Mouse (Mus musculus) heart, embryonic 13.5 days (tissue): ENCODE data around the gene Gm10300. TPM values are rescaled to one million over a fixed set of nuclear protein-coding genes. Genes with fewer than 3 reads are reported as not detected.

Source experiments
- ATAC-seq: fragments of 200-750 bp; cut with Nextera tagmentation; 2 replicates; pipeline ENCODE4 v1.8.0; 2017; ENCODE audit warnings: moderate TSS enrichment; ENCODE audit not compliant: insufficient number of reproducible peaks, low FRiP score, low TSS enrichment; ENCODE audit errors: extremely low read depth
- H3K27ac ChIP-seq: fragments of 300-500 bp; sonication (generic); replicated peaks from 2 replicates; pipeline ENCODE4 v1.5.1; 2015; ENCODE audit warnings: moderate library complexity, mild to moderate bottlenecking, inconsistent platforms
- H3K27me3 ChIP-seq: fragments of 300-500 bp; sonication (generic); replicated peaks from 2 replicates; pipeline ENCODE4 v1.6.1; 2015; ENCODE audit warnings: mild to moderate bottlenecking, inconsistent platforms
- H3K36me3 ChIP-seq: fragments of 300-500 bp; sonication (generic); 2 replicates; pipeline ENCODE4 v1.6.1; 2015; ENCODE audit warnings: mild to moderate bottlenecking, inconsistent platforms
- H3K4me1 ChIP-seq: fragments of 300-500 bp; sonication (generic); 2 replicates; pipeline ENCODE4 v1.6.1; 2015; ENCODE audit warnings: inconsistent platforms
- H3K4me2 ChIP-seq: fragments of 300-500 bp; sonication (generic); 2 replicates; pipeline ENCODE4 v1.6.1; 2015; ENCODE audit warnings: inconsistent platforms, mild to moderate bottlenecking, moderate library complexity
- H3K4me3 ChIP-seq: fragments of 300-500 bp; sonication (generic); 2 replicates; pipeline ENCODE4 v1.5.1; 2015; ENCODE audit warnings: moderate library complexity, mild to moderate bottlenecking, inconsistent platforms
- H3K9ac ChIP-seq: fragments of 300-500 bp; sonication (generic); 2 replicates; pipeline ENCODE4 v1.6.1; 2015; ENCODE audit warnings: inconsistent platforms, mild to moderate bottlenecking, moderate library complexity
- H3K9me3 ChIP-seq: fragments of 300-500 bp; sonication (generic); 2 replicates; pipeline ENCODE4 v1.6.1; 2016; ENCODE audit warnings: inconsistent platforms
- WGBS: fragments of 180-500 bp; shearing (Covaris S2); methylation state at CpG from one replicate; pipeline ENCODE4 v1.1.7; 2015; ENCODE audit warnings: mixed read lengths; 5-methylcytosine and 5-hydroxymethylcytosine counted together
- polyA plus RNA-seq: library from polyadenylated mRNA; unstranded; fragments of >200 nt; fragmentation: Nextera tagmentation; extraction: Ambion mirVana; gene quantifications from 2 replicates; pipeline ENCODE4 v1.2.1, GENCODE M21; 2015

Gene Gm10300
- polyA plus RNA-seq, 1 experiment from 2014 or later: 0.13 TPM

DNA sequence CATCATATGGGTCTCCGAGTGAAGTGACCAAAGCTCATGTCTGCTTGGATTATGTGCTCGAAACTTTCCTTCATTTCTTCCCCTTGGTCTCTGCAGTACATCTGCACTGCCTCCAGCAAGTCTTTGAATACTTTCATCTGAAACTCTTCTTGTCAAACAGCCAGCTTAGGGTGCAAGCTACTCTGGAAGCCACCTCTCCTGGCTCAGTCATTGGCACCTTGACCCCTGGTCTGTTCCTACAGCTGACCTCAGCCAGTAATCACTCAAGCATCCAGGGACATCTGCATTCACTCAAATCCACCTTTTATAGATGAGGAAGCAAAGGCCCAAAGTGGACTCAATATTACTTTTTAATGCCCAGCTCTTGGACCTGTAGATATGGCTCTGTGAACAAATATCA, 2.8 kb upstream of the Gm10300 start:
- H3K9me3 ChIP-seq: no peaks in the 10 kb centered on the region
- no peak for ATAC-seq
- H3K9ac ChIP-seq: peak overlapping the region; percentile 90
- H3K27me3 ChIP-seq: no peaks in the 10 kb centered on the region
- 76% methylated on average over 2 of the region's 2 CpGs for WGBS
- peaks cover 9% of the 10 kb centered on the region for H3K36me3 ChIP-seq
- H3K27ac ChIP-seq: no peak overlapping the region
- peak overlapping the region; percentile 88 for H3K4me2 ChIP-seq
- peak overlapping the region; percentile 66 for H3K4me3 ChIP-seq
- H3K4me1 ChIP-seq: peaks cover 82% of the 10 kb centered on the region

DNA sequence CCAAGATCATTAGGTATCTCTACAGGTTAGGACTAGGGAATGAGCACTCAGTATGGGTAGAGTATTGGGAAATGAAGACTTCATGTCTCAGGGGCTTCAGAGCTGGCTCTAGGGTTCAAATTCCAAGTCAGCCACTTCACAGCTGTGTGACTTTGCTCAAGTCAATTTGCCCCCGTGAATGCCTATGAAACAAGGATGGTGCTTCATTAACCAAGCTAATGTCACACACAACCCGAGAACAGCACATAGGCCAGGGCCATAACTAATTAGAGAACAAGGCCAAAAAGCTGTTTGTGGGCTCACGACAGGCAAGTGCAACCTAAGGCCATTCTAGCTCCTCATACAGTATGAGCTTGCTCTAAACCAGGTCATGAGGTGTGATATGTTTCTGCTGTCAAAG, 2.3 kb upstream of the Gm10300 start:
- Histone ChIP-seq H3K27me3 (no peaks in the 10 kb centered on the region), H3K9me3 (no peaks in the 10 kb centered on the region), H3K9ac (peak overlapping the region; percentile 90), H3K36me3 (peaks cover 9% of the 10 kb centered on the region), H3K27ac (no peak overlapping the region), H3K4me1 (peaks cover 82% of the 10 kb centered on the region), H3K4me2 (peak overlapping the region; percentile 88), H3K4me3 (peak overlapping the region; percentile 66)
- ATAC-seq: no peak
- 75% methylated on average over 3 of the region's 3 CpGs for WGBS

DNA sequence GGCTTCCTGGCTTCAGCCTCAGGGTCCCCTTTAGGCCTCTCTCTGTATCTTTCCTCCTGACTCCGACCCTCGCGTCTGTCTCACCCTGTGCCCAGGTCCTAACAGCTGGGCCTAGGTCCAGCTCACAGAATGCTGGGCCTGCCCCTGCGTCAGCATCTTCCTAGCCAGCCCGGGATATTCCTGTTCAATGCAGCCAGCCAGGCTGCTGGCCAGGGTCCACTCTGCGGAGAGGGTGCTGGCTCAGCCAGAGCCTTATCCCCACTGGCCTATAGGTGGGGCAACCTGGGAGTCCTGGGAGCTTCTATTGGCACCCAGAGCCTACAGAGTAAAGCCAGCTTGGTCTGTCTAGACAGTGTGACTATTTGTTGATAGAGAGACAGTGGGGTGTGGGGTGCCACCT, 1.6 kb upstream of the Gm10300 start:
- ATAC-seq: no peak
- 65% methylated on average over 6 of the region's 6 CpGs for WGBS
- Histone ChIP-seq H3K9ac (peak overlapping the region; percentile 90), H3K27me3 (no peaks in the 10 kb centered on the region), H3K36me3 (peaks cover 9% of the 10 kb centered on the region), H3K4me1 (peaks cover 83% of the 10 kb centered on the region), H3K4me2 (peak overlapping the region; percentile 88), H3K9me3 (no peaks in the 10 kb centered on the region), H3K4me3 (peak overlapping the region; percentile 66), H3K27ac (peak overlapping the region; percentile 72)

DNA sequence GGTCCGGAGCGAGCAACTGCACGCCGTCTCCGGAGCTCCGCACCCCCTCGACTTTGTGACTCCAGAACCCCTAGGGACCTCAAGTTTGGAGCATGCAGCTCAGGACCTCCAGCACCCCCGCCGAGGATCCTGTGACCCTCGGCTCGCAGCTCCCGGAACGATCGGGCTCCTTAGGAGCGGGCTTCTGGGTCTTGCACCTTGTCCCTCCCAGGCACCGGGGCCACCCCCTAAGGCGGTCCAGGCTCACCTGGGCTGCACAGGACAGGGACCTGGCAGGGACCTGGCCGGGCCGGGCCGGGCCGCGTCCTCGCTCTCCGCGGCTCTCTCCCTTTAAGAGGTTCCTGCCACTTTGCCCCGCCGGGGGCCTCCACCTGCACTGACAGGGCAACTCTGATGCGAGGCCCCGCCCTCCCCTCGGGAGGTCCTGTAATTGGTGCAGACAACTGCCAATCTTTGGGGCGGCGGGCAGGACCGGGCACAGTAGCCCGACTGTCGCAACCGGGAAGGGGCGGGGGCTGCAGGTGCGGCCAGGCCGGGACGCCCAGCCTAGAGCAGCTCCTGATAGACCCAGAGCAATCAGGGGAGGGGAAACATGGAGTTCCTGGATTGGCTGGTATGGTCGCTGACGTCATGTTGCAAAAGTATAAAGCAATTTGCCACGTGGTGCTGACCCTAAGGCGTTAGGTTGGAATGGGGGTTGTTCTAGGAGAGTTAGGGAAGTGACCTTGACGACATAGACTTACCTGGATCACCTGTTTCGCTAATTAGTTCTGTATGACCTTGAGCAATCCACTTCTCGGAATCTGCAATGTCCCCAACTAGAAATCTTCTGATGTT, 654 bp downstream of the Gm10300 start, which contains the start of gene Epb41:
Epb41 (minus strand) TSS at position 389 of the 837 bp plus-strand sequence.
- peak; percentile 83 for ATAC-seq
- H3K4me1 ChIP-seq: peaks cover 84% of the 10 kb centered on the region
- peak within 1 kb of the TSS; percentile 66 for H3K4me3 ChIP-seq
- H3K9ac ChIP-seq: peak within 1 kb of the TSS; percentile 90
- H3K36me3 ChIP-seq: peaks cover 9% of the 10 kb centered on the region
- peak within 1 kb of the TSS; percentile 96 for H3K27ac ChIP-seq
- 2% methylated on average over 47 of the region's 47 CpGs for WGBS
- H3K4me2 ChIP-seq: peak within 1 kb of the TSS; percentile 88
- H3K27me3 ChIP-seq: no peaks in the 10 kb centered on the region
- no peaks in the 10 kb centered on the region for H3K9me3 ChIP-seq

DNA sequence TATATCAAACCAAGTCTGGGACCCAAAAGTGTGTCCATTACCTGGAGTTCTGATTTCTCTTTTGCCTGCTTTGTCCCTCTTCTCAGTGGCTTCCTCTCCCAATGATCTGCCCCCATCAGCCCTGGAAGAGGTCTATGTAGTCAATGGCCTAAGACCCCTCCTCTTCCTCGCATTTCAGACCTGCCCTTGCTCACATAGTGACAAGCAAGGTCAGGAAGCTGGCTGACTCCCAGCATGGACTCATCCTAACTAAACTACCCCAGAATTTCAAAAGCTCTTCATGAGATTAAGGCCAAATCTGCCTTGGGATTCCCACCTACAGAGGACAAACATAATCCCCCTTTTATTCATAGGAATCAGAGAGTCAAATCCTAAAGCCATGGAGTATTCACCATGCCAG, 1.3 kb downstream of the Gm10300 start:
- Histone ChIP-seq H3K27ac (peak overlapping the region; percentile 96), H3K9ac (peak overlapping the region; percentile 52; the same call in 1 of the 2 replicates), H3K27me3 (no peaks in the 10 kb centered on the region), H3K4me1 (peaks cover 79% of the 10 kb centered on the region), H3K36me3 (peaks cover 3% of the 10 kb centered on the region; the same call in 1 of the 2 replicates), H3K4me3 (peak overlapping the region; percentile 66), H3K9me3 (no peaks in the 10 kb centered on the region), H3K4me2 (peak overlapping the region; percentile 88)
- 35% methylated on average over 1 of the region's 1 CpGs for WGBS
- ATAC-seq: no peak

DNA sequence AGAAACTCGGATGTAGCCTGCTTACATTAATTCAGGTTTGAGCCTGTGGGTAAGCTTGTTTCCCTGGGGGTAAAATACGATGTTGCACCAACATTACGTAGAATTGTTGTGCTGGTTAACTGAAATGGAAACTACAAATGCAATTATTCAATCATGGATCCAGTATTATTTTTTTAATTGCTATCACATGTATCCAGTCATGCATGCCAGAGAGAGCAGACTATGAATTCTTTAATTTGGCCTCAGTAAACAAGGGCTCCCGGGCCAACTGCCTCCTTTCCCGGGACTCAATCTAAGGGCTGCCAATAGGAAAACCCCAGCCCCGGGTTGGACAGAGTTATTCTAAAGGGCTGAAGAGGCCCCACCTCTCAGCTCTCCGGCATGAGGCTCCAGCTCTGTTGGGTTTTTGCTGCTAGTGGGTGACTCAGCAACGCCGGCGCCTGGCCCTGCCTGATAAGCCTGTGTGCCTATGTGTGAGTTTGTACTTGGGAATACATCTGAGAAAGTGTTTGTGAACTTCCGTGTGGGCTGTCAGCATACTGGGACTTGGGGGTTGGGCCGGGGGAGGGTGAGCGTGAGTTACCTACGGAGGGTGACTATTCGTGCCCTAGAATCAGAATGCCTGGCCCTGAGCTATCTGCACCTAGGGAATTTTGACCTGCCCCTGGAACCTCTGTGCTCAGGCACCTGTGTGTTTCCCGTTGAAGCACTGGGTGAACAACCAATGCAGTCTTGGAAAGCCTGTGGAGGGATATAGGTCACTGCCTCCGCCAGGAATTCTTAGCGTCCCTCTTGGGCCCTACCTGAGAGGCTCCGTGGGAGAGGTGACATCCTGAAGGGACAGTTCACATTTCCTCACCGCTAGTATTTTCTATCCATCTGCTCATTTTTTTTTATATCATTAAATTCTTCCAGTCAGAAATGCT, 2.2 kb downstream of the Gm10300 start:
- peak overlapping the region; percentile 96 for H3K27ac ChIP-seq
- H3K9ac ChIP-seq: peak overlapping the region; percentile 73
- no peaks in the 10 kb centered on the region for H3K27me3 ChIP-seq
- no peaks in the 10 kb centered on the region for H3K36me3 ChIP-seq
- peak overlapping the region; percentile 66 for H3K4me3 ChIP-seq
- ATAC-seq: peak; percentile 56
- WGBS: 13% methylated on average over 20 of the region's 20 CpGs
- H3K4me1 ChIP-seq: peaks cover 71% of the 10 kb centered on the region
- H3K9me3 ChIP-seq: no peaks in the 10 kb centered on the region
- H3K4me2 ChIP-seq: peak overlapping the region; percentile 88

DNA sequence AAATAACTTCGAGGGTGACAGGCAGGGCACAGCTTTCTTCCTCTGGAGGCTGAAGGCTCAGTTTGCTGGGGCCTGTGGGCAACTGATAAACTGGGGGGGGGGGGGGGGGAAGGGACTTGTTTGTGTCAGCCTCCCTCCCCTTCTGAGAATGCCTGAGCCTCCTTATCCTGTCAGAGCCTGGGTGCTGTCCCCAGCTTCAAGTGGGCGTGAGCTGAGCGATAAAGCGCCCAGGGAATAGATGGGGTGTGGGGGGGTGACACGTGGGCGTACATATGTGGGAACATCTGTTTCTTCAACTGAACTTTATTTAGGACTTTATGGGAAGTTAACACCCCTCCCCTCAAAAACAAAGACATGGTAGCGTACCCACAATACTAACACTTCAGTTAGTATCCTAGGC, 2.9 kb downstream of the Gm10300 start:
- H3K27ac ChIP-seq: peak overlapping the region; percentile 96
- peak overlapping the region; percentile 88 for H3K4me2 ChIP-seq
- peak overlapping the region; percentile 73 for H3K9ac ChIP-seq
- H3K9me3 ChIP-seq: no peaks in the 10 kb centered on the region
- H3K36me3 ChIP-seq: no peaks in the 10 kb centered on the region
- WGBS: 29% methylated on average over 7 of the region's 7 CpGs
- peaks cover 64% of the 10 kb centered on the region for H3K4me1 ChIP-seq
- peak overlapping the region; percentile 66 for H3K4me3 ChIP-seq
- no peaks in the 10 kb centered on the region for H3K27me3 ChIP-seq
- peak; percentile 14; the same call in 1 of the 2 replicates for ATAC-seq

DNA sequence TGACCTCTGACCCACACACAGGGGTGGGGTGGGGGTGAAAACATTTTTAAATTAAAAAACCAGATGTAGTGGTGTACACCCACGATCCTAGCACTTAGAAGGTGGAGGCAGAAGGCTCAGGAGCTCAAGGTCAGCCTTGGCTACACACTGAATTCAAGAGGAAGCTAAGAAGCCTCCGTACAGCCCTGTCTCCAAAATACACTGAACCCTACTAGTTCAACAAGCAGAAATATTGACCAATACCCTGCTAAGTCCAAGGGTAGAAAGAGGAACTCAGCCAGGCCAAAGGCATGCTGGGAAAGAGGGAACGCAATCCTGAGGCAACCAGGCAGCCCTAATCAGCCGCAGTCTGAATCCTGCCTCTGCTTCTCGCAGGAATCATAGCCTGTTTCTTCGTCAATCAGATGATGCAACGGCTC, 3.8 kb downstream of the Gm10300 start:
- Histone ChIP-seq H3K4me2 (peak overlapping the region; percentile 88), H3K27ac (peak overlapping the region; percentile 96), H3K27me3 (no peaks in the 10 kb centered on the region), H3K4me3 (no peak overlapping the region), H3K9ac (peak overlapping the region; percentile 0; the same call in 1 of the 2 replicates), H3K9me3 (no peaks in the 10 kb centered on the region), H3K4me1 (peaks cover 56% of the 10 kb centered on the region), H3K36me3 (no peaks in the 10 kb centered on the region)
- ATAC-seq: no peak
- WGBS: 50% methylated on average over 7 of the region's 7 CpGs

DNA sequence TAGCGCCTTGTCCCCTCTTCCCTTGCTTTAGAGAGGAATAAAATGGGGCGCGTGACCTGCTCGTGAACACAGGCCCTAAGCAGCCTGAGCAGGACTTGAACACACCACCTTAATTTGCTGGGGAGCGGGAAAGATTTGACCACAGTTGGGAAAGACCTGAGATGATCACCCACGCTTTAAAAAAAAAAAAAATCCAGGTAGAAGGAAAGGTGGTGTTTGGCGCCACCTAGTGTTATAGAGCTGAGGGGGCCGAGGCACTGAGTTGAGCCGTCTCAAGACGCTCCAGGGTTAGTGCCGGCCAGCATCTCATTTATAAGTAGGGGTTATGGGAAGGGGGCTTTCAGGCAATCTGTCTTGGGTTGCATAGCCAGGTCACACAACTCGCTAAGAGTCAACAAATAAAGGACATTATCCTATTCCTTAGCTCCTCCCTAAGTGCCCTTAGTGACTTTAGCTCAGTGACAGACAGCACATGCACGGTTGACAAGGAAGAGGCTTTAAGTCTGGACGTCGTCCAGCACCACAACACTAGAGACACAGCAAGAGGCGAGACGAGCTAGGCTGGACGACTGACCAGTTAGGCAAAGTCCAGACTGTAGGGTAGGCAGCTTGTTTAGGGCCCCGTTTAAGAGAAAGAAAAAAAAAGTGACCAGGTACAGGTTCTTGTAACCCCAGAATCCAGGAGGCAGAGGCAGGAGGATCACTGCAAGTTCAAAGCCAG, 5.2 kb downstream of the Gm10300 start:
- peak overlapping the region; percentile 88 for H3K4me2 ChIP-seq
- ATAC-seq: no peak
- no peaks in the 10 kb centered on the region for H3K9me3 ChIP-seq
- no peaks in the 10 kb centered on the region for H3K36me3 ChIP-seq
- 10% methylated on average over 19 of the region's 19 CpGs for WGBS
- no peaks in the 10 kb centered on the region for H3K27me3 ChIP-seq
- H3K9ac ChIP-seq: peak overlapping the region; percentile 26; the same call in 1 of the 2 replicates
- peaks cover 55% of the 10 kb centered on the region for H3K4me1 ChIP-seq
- H3K27ac ChIP-seq: no peak overlapping the region
- H3K4me3 ChIP-seq: 0 out of 2 replicates have a peak overlapping the region, but pooled peaks have one; percentile 15

DNA sequence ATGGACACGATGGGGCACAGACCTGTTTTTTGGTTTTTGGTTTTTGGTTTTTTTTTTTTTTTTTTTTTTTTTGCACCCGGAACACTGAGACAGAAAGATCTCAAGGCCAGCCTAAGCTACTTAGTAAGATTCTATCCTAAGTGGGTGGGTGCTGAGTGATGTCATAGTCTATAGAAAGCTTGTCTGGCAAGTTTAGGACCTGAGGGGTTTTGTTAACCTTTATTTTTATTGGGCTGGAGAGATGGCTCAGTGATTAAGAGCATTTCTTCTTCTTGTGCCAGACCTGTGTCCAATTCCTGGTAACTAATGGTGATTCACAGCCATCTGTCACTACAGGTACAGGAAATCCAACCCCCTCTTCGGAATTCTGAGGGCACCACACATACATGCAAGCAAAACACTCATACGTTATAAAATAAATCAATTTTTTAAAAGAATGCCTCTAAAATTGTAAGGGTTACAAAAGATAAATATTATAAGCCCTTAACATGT, 6.0 kb downstream of the Gm10300 start:
- ATAC-seq: no peak

More for the DNA sequence above, 6.0 kb downstream of the Gm10300 start:
- Histone ChIP-seq H3K36me3 (no peaks in the 10 kb centered on the region), H3K9ac (no peak overlapping the region), H3K4me2 (no peak overlapping the region), H3K27me3 (no peaks in the 10 kb centered on the region), H3K4me3 (no peak overlapping the region), H3K9me3 (no peaks in the 10 kb centered on the region), H3K27ac (no peak overlapping the region), H3K4me1 (peaks cover 52% of the 10 kb centered on the region)
- WGBS: 52% methylated on average over 4 of the region's 4 CpGs
